13 mouse cellular contexts compared by ENCODE assay signal in genomic region chr6:145284286-145284685, GRCm38 (mm10).
"Had no signal": no experiment of that assay in that cellular context is flagged by ENCODE, and none has a peak within 500 bp of the region (broad histone marks: within the 10 kb centered on the region; RNA-seq: fewer than 3 reads in every experiment).

No protein-coding gene starts in this region.

- H3K4me3 ChIP-seq: layer of hippocampus, adult 2 months; liver, embryonic 13.5 days; midbrain, embryonic 12.5 days; midbrain, embryonic 15.5 days; neural tube, embryonic 13.5 days had no signal

- H3K27me3 ChIP-seq: liver, embryonic 13.5 days; midbrain, embryonic 12.5 days; midbrain, embryonic 15.5 days; neural tube, embryonic 13.5 days had no signal

- DNase-seq: kidney, adult 2 months; kidney, postnatal 25 days; layer of hippocampus, adult 9-11 months; liver, embryonic 13.5 days; lung, adult 2 months; lung, postnatal 14 days; lung, postnatal 4 days; retina, postnatal 1 day had no signal

- H3K9ac ChIP-seq: liver, embryonic 13.5 days; midbrain, embryonic 12.5 days; midbrain, embryonic 15.5 days; neural tube, embryonic 13.5 days had no signal

- H3K4me1 ChIP-seq: liver, embryonic 13.5 days; midbrain, embryonic 12.5 days; midbrain, embryonic 15.5 days; neural tube, embryonic 13.5 days had no signal

- H3K27ac ChIP-seq: kidney, postnatal 0 days; layer of hippocampus, adult 2 months; liver, embryonic 13.5 days; midbrain, embryonic 12.5 days; midbrain, embryonic 15.5 days; neural tube, embryonic 13.5 days had no signal

- H3K36me3 ChIP-seq: liver, embryonic 13.5 days; midbrain, embryonic 12.5 days; midbrain, embryonic 15.5 days; neural tube, embryonic 13.5 days had no signal
